Mouse (Mus musculus): Measurements from ENCODE around the gene Emid1.

The Emid1 gene

GRCm38 (mm10) chr11:5163421-5163820 is 11.4 kb upstream of the Emid1 start:
- no peak for DNase-seq (ENCODE audit: extremely low read depth, low read depth, low spot score)

- DNase-seq (ENCODE audit: extremely low read depth, low read depth, low spot score): no peak
Observed at GRCm38 (mm10) chr11:5160722-5161485, 8.8 kb upstream of the Emid1 start.

DNA sequence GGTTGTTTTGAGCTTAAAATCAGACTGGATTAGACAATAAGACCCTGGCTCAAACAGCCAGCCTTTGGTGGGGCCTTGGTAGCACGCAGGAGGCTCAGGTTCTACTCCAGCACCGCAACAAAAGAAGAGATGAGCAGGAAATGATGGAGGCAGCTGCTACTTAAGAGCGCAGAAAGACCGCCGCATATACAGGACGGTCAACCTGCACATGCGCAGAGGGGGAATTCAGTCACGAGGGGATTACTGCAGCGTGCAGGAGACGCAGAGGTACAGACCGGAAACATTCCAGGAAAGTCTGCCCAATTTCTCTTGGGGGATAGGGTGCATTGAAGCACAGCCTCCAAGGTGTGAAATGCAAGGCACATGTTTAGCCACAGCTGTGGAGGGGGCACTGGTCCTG is 6.0 kb upstream of the Emid1 start:
- no peak for DNase-seq (ENCODE audit: extremely low read depth, low read depth, low spot score)

DNA sequence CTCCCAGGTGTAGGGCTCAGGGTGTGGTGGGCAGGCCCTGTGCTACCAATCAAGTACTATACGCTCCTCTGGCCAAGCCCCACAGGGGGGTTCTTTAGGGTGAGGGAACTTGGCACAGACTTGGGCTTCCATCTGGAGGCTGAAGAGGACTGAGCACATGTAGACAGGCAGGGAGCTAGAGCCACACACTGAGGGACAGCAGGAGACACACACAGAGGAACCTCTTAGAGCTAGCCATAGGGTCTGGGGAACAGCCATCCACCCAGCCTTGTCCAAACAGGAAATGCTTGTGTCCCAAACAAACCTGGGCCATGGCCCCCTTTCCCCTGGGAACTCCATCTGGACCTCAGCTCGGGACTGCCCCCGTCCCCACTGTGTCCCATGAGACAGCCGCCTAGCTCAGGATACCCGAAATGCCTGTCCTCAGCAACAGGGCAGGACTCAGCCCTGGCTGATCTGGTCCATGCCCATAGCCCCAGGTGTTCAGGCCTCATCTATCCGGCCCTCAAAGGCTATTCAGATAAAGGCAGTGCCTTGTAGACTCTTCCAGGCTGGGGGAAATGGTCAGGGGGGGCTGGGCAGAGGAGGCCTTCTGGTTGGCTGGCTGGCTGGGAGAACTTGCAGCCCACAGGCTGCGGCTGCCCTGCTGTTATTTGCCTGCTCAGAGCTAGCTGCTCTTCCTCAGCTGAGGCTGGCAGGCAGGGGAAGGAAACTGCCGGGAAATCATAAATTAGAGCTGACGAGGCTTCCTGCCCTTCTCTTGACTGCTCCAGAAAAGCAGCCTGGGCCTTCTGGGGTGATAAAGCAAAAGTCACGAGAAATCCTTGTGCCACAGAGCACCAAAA is 3.1 kb upstream of the Emid1 start:
- DNase-seq (ENCODE audit: extremely low read depth, low read depth, low spot score): no peak

GRCm38 (mm10) chr11:5151247-5151630 is 818 bp downstream of the Emid1 start:
- DNase-seq (ENCODE audit: extremely low read depth, low read depth, low spot score): no peak

DNA sequence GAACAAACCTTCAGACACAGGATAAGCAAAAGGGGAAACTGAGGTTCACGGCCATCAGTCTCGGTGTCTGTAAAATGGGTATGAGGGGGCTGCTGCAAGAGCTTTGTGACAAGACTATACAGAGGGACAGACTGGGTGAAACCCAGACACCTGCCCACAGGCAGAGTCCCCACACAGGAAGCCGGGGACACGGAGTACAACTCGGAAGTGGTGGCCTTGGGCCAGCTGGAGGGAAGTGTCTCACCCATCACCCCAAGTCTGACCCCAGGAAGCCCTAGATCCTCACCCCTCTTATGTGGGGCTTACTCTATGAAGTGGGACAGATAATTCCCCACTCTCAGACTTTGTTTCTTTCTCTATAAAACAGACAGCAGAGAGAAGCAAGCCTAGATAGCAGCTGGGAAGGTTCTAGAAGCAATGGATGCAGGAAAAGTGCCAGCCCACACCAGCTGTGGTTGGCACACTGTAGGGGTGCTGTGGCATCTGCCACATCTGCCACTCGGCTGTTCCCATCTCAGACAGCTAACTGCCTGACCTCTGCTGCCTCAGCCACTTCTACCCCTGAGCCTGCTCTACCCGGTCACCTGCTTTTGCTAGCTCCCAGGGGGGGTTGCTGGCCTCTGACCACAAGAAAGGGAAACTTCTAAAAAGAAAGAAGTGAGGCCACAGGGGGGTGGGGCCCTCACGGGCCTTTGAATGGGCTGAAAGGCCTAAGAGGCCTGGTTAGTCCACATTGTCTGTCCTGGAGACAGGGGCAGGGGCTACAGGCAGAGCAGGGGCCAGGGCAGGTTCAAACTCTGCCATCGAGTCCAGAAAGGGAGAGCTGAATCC is 1.4 kb downstream of the Emid1 start:
- DNase-seq (ENCODE audit: extremely low read depth, low read depth, low spot score): no peak

- DNase-seq (ENCODE audit: extremely low read depth, low read depth, low spot score): no peak
Observed at GRCm38 (mm10) chr11:5149955-5150354, 2.1 kb downstream of the Emid1 start.

DNA sequence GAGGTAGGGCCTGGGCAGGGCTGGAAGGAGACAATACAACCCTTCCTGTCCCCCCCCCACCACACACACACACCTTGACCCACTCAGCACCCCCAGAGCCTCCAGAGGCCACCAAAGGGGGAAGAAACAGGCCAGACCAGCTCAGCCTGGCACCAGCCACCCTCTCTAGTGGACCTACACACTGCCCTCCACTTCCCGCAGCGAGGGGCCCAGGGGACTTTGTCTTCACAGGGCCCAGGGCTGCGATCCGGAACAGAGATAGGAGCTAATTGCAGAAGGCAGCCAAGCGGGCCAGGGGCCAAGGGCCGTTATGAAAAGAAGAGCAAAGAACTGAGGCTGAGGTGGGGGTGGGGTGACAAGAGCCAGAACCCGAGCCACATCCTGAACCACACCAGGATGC is 2.8 kb downstream of the Emid1 start:
- no peak for DNase-seq (ENCODE audit: extremely low read depth, low read depth, low spot score)

- no peak for DNase-seq (ENCODE audit: extremely low read depth, low read depth, low spot score)
Observed at GRCm38 (mm10) chr11:5145600-5145999, 6.5 kb downstream of the Emid1 start.

- DNase-seq (ENCODE audit: extremely low read depth, low read depth, low spot score): no peak
Observed at GRCm38 (mm10) chr11:5141965-5142364, 10.1 kb downstream of the Emid1 start.

GRCm38 (mm10) chr11:5141252-5141651 is 10.8 kb downstream of the Emid1 start:
- no peak for DNase-seq (ENCODE audit: extremely low read depth, low read depth, low spot score)

- no peak for DNase-seq (ENCODE audit: extremely low read depth, low read depth, low spot score)
Observed at GRCm38 (mm10) chr11:5140619-5141018, 11.4 kb downstream of the Emid1 start.

DNA sequence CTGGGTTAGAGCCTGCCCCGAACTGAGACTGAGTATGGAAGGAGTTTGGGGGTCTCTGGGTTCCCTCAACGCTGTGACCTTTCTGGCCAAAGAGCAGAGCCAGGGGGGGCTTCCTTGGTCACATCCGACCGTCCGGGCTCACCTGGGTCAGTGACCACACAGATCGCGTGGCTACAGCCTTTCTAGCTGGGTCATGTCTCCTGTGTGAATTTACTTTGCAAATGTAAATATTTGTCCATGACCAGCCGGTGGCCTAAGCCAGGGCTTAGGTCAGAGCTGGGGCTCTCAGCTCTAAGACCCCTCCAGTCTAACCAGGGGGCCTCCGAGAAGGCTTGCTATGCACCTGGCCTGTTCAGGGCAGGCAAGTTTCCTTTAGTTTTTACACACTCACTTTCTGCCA is 12.7 kb downstream of the Emid1 start:
- no peak for DNase-seq (ENCODE audit: extremely low read depth, low read depth, low spot score)

GRCm38 (mm10) chr11:5138642-5139041 is 13.4 kb downstream of the Emid1 start:
- no peak for DNase-seq (ENCODE audit: extremely low read depth, low read depth, low spot score)

GRCm38 (mm10) chr11:5135914-5136313 is 16.1 kb downstream of the Emid1 start:
- no peak for DNase-seq (ENCODE audit: extremely low read depth, low read depth, low spot score)

DNA sequence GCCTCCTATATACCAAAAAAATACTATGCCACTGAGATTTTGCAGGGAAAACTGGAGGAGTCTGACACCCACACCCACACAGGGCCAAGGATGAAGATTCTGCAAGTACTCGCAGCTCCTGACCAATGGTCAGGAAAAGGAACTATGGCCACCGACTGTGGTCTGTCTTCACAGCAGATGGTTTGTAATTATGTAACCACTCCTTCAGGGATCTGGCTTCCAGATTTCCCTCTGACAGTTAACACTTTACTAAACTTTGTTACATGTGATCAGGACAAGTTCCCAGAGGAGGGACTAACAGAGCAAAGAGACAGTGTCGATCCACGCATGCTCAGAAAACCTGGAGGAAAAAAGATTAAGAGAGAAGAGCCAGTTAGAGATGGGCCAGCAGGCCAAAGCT is 19.3 kb downstream of the Emid1 start:
- no peak for DNase-seq (ENCODE audit: extremely low read depth, low read depth, low spot score)

GRCm38 (mm10) chr11:5130111-5130665 is 21.9 kb downstream of the Emid1 start:
- DNase-seq (ENCODE audit: extremely low read depth, low read depth, low spot score): no peak

GRCm38 (mm10) chr11:5129035-5129480 is 23.0 kb downstream of the Emid1 start:
- no peak for DNase-seq (ENCODE audit: extremely low read depth, low read depth, low spot score)

DNA sequence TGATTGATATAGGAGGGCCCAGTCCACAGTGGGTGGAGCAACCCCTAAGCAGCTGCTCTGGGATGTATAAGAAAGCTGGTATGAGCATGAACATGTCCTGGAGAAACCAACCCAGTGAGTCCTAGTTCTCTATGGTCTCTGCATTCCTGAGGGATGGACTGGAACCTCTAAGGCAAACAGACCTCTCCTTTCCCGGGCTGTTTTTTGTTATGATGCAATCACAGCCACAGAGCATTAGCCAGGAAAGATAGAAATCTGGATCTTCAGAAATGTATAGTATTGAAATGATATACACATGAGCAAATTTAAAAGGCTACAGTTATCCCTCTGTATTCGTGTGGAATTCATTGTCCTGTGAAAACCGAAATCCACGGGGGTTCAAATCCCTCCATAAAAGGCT is 26.3 kb downstream of the Emid1 start:
- no peak for DNase-seq (ENCODE audit: extremely low read depth, low read depth, low spot score)

GRCm38 (mm10) chr11:5114931-5115581 is 37.0 kb downstream of the Emid1 start:
- no peak for DNase-seq (ENCODE audit: extremely low read depth, low read depth, low spot score)

- DNase-seq (ENCODE audit: extremely low read depth, low read depth, low spot score): no peak
Observed at GRCm38 (mm10) chr11:5113645-5114044, 38.4 kb downstream of the Emid1 start.

Data from fat pad, adult 2 months (tissue).